Mouse (Mus musculus): Measurements from ENCODE around the gene Cmss1. TPM values are rescaled to one million over a fixed set of nuclear protein-coding genes. Genes with fewer than 3 reads are reported as not detected.

The Cmss1 gene
- polyA plus RNA-seq, 1 experiment from 2014 or later = 38.8 TPM

- ATAC-seq (ENCODE audit: low FRiP score) (no peak), DNase-seq (ENCODE audit: low spot score) (no peak)
- Histone ChIP-seq H3K27me3 (ENCODE audit: control insufficient read depth, insufficient read depth, low read length) (no peaks in the 10 kb centered on the region), H3K4me2 (replicated peaks) (no peak overlapping the region), H3K9me3 (ENCODE audit: control insufficient read depth, low read length) (no peaks in the 10 kb centered on the region), H3K36me3 (replicated peaks; ENCODE audit: control insufficient read depth, insufficient read depth) (no peaks in the 10 kb centered on the region), H3K4me1 (replicated peaks; ENCODE audit: control insufficient read depth, insufficient read depth, low read length) (no peaks in the 10 kb centered on the region), H3K27ac (no peak overlapping the region), H3K9ac (no peak overlapping the region), H3K4me3 (replicated peaks; ENCODE audit: low read length) (no peak overlapping the region)
- WGBS = 90% methylated on average over 31 of the region's 31 CpGs
Measured at GRCm38 (mm10) chr16:57280221-57281217, 326.1 kb downstream of the Cmss1 start.

DNA sequence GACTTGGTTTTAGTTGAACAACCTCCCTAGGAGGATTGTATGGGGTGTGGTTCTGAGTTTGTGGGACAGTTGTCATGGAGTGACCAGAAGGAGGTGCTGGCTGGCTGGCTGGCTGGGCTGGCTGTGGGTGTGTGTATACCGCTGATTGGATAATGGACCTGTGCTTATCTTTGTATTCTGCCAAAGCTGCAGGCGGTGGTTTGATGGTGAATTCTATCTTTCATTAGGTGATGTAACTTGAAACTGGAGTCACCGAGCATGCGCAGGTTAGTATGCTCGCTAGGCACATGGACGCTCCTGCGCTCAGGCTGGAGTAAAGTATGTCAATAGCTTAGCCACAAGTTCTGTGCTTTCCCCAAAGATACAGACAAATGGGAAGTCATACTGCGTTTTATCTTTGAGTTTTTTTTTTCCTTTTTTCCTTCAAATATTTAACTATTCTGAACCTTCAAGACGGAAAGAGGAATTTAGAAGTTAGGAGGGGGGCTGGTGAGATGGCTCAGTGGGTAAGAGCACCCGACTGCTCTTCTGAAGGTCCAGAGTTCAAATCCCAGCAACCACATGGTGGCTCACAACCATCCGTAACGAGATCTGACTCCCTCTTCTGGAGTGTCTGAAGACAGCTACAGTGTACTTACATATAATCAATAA lies 327.6 kb downstream of the Cmss1 start:
- ATAC-seq (ENCODE audit: low FRiP score) (no peak), DNase-seq (ENCODE audit: low spot score) (no peak)
- no peaks in the 10 kb centered on the region for H3K9me3 ChIP-seq (ENCODE audit: control insufficient read depth, low read length)
- H3K9ac ChIP-seq = no peak overlapping the region
- no peaks in the 10 kb centered on the region for H3K36me3 ChIP-seq (replicated peaks; ENCODE audit: control insufficient read depth, insufficient read depth)
- 92% methylated on average over 10 of the region's 12 CpGs for WGBS
- H3K27ac ChIP-seq = no peak overlapping the region
- no peak overlapping the region for H3K4me3 ChIP-seq (replicated peaks; ENCODE audit: low read length)
- H3K27me3 ChIP-seq (ENCODE audit: control insufficient read depth, insufficient read depth, low read length) = no peaks in the 10 kb centered on the region
- H3K4me1 ChIP-seq (replicated peaks; ENCODE audit: control insufficient read depth, insufficient read depth, low read length) = no peaks in the 10 kb centered on the region
- no peak overlapping the region for H3K4me2 ChIP-seq (replicated peaks)

DNA sequence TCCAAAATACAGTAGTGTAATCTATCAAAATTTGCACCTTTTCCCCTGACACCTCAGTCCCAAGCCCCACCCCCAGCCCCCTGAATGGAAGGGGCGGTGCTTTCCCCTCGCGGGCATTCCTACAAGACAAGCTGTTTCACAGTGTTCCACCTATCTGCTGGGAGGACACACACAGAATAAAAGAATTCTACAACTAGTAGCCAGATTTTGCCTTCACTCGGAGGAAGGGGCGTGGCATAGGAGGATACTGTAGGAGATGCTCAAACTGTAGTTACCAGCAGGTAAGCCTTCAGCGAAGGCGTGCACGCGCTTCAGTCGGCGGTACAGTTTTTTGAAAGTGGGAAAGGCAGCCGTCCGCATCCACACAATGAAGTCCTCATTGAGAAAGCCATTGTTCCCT lies 336.9 kb downstream of the Cmss1 start:
- H3K36me3 ChIP-seq (replicated peaks; ENCODE audit: control insufficient read depth, insufficient read depth) = no peaks in the 10 kb centered on the region
- H3K27ac ChIP-seq = no peak overlapping the region
- no peak overlapping the region for H3K4me2 ChIP-seq (replicated peaks)
- H3K9me3 ChIP-seq (ENCODE audit: control insufficient read depth, low read length) = no peaks in the 10 kb centered on the region
- no peak overlapping the region for H3K4me3 ChIP-seq (replicated peaks; ENCODE audit: low read length)
- no peak for DNase-seq (ENCODE audit: low spot score)
- no peak for ATAC-seq (ENCODE audit: low FRiP score)
- H3K4me1 ChIP-seq (replicated peaks; ENCODE audit: control insufficient read depth, insufficient read depth, low read length) = no peaks in the 10 kb centered on the region
- no peak overlapping the region for H3K9ac ChIP-seq
- H3K27me3 ChIP-seq (ENCODE audit: control insufficient read depth, insufficient read depth, low read length) = no peaks in the 10 kb centered on the region
- 94% methylated on average over 13 of the region's 13 CpGs for WGBS

DNA sequence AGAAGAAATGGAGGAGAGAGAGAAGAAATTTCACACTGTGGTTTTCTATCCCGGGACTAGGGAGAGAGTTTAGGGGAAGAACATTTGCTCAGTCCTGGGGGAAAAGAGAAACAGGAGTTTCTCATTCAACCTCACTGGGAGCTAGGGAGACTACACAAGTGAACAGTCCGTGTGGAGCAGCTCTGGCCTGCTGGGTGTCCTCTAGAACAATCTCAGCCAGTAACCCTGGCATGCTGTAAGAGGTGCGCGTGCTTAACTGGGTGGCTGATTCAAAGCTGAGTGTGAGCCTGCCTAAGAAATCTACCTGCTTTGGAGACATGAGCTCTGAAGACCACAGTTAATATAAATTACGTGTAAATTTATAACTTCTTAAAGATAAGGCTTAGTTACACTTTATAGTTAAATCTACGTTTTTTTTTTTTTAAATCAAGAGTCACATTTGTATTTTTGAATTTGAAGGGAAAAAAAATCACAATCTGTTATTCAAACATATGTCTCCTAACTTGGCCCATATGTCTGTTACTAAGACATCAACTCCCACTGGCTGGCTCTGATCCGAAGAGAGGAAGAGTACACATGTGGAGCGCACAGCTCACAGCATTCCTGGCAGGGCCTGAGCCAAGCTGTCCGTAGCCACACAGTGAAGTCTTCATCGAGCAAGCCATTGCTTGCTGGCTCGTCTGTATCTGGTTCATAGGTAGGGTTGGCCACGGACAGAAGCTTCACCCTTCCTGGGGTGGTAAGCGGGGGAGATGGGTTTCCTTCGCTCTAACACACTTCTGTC lies 338.4 kb downstream of the Cmss1 start:
- Histone ChIP-seq H3K27me3 (ENCODE audit: control insufficient read depth, insufficient read depth, low read length) (no peaks in the 10 kb centered on the region), H3K4me1 (replicated peaks; ENCODE audit: control insufficient read depth, insufficient read depth, low read length) (no peaks in the 10 kb centered on the region), H3K4me3 (replicated peaks; ENCODE audit: low read length) (no peak overlapping the region), H3K36me3 (replicated peaks; ENCODE audit: control insufficient read depth, insufficient read depth) (no peaks in the 10 kb centered on the region), H3K4me2 (replicated peaks) (no peak overlapping the region), H3K9ac (no peak overlapping the region), H3K27ac (no peak overlapping the region), H3K9me3 (ENCODE audit: control insufficient read depth, low read length) (no peaks in the 10 kb centered on the region)
- DNase-seq (ENCODE audit: low spot score) = no peak
- ATAC-seq (ENCODE audit: low FRiP score) = no peak
- WGBS = 88% methylated on average over 14 of the region's 14 CpGs

GRCm38 (mm10) chr16:57267068-57267467 lies 339.6 kb downstream of the Cmss1 start:
- Histone ChIP-seq H3K27me3 (ENCODE audit: control insufficient read depth, insufficient read depth, low read length) (no peaks in the 10 kb centered on the region), H3K4me2 (replicated peaks) (no peak overlapping the region), H3K9ac (no peak overlapping the region), H3K36me3 (replicated peaks; ENCODE audit: control insufficient read depth, insufficient read depth) (no peaks in the 10 kb centered on the region), H3K4me1 (replicated peaks; ENCODE audit: control insufficient read depth, insufficient read depth, low read length) (no peaks in the 10 kb centered on the region), H3K27ac (no peak overlapping the region), H3K4me3 (replicated peaks; ENCODE audit: low read length) (no peak overlapping the region), H3K9me3 (ENCODE audit: control insufficient read depth, low read length) (no peaks in the 10 kb centered on the region)
- ATAC-seq (ENCODE audit: low FRiP score) = no peak
- WGBS = 17% methylated on average over 1 of the region's 1 CpGs
- DNase-seq (ENCODE audit: low spot score) = no peak

GRCm38 (mm10) chr16:57260152-57260551 lies 346.5 kb downstream of the Cmss1 start:
- Histone ChIP-seq H3K4me3 (replicated peaks; ENCODE audit: low read length) (no peak overlapping the region), H3K36me3 (replicated peaks; ENCODE audit: control insufficient read depth, insufficient read depth) (no peaks in the 10 kb centered on the region), H3K9me3 (ENCODE audit: control insufficient read depth, low read length) (no peaks in the 10 kb centered on the region), H3K4me1 (replicated peaks; ENCODE audit: control insufficient read depth, insufficient read depth, low read length) (no peaks in the 10 kb centered on the region), H3K9ac (no peak overlapping the region), H3K27me3 (ENCODE audit: control insufficient read depth, insufficient read depth, low read length) (no peaks in the 10 kb centered on the region), H3K4me2 (replicated peaks) (no peak overlapping the region), H3K27ac (no peak overlapping the region)
- DNase-seq (ENCODE audit: low spot score) (no peak), ATAC-seq (ENCODE audit: low FRiP score) (no peak)
- WGBS = 90% methylated on average over 10 of the region's 10 CpGs

- no peaks in the 10 kb centered on the region for H3K4me1 ChIP-seq (replicated peaks; ENCODE audit: control insufficient read depth, insufficient read depth, low read length)
- no peaks in the 10 kb centered on the region for H3K9me3 ChIP-seq (ENCODE audit: control insufficient read depth, low read length)
- H3K36me3 ChIP-seq (replicated peaks; ENCODE audit: control insufficient read depth, insufficient read depth) = no peaks in the 10 kb centered on the region
- no peak for ATAC-seq (ENCODE audit: low FRiP score)
- no peak overlapping the region for H3K4me2 ChIP-seq (replicated peaks)
- DNase-seq (ENCODE audit: low spot score) = no peak
- no peak overlapping the region for H3K9ac ChIP-seq
- no peaks in the 10 kb centered on the region for H3K27me3 ChIP-seq (ENCODE audit: control insufficient read depth, insufficient read depth, low read length)
- no peak overlapping the region for H3K27ac ChIP-seq
- 90% methylated on average over 13 of the region's 13 CpGs for WGBS
- H3K4me3 ChIP-seq (replicated peaks; ENCODE audit: low read length) = no peak overlapping the region
Measured at GRCm38 (mm10) chr16:57259356-57260083, 347.1 kb downstream of the Cmss1 start.

Data from hindbrain, embryonic 14.5 days (tissue).